Mouse (Mus musculus): ENCODE data around the gene Adgrl1. TPM values are rescaled to one million over a fixed set of nuclear protein-coding genes. Genes with fewer than 3 reads are reported as not detected.
A peak's percentile ranks its signal among the peaks of the same experiment; 100 is the strongest.
"Not testable (repeated sequence)": the region's sequence is repeated elsewhere in the genome, so short reads cannot be mapped to it uniquely, and the experiment has no call there.

The Adgrl1 gene
- polyA plus RNA-seq, 1 experiment from 2014 or later = 13.5 TPM

DNA sequence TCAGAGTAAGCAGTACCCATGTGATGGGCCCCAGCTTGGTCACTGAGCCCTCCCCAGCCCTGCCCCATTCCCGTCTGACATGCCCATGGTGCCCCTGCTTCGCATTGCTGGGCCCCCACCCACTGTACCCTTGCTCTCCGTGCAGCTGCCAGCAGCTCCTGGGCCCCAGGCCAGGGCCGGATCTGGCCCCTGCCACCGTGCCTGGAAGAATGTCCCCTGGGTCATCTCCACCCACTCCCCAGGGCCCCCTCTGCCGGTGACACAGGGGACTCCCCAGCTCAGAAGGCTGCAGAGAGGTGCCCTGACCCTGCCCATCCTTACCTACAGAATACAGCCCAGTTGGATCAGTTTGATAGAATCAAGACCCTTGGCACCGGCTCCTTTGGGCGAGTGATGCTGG is 80.9 kb downstream of the Adgrl1 start:
- H3K4me1 ChIP-seq (ENCODE audit: control insufficient read depth, insufficient read depth, low read length) = peaks cover 39% of the 10 kb centered on the region
- H3K4me2 ChIP-seq = no peak overlapping the region
- no peaks in the 10 kb centered on the region for H3K9me3 ChIP-seq (replicated peaks; ENCODE audit: control insufficient read depth, low read length)
- 74% methylated on average over 8 of the region's 8 CpGs for WGBS (ENCODE audit: insufficient replicate concordance)
- H3K4me3 ChIP-seq (ENCODE audit: low read depth, low read length) = no peak overlapping the region
- no peak for ATAC-seq (replicated peaks; ENCODE audit: insufficient number of reproducible peaks, low FRiP score, low TSS enrichment)
- H3K36me3 ChIP-seq (ENCODE audit: control insufficient read depth, insufficient read depth, low read length) = peaks cover 30% of the 10 kb centered on the region
- no peaks in the 10 kb centered on the region for H3K27me3 ChIP-seq (ENCODE audit: control insufficient read depth, insufficient read depth, low read length)
- peak overlapping the region; percentile 46; the same call in 1 of the 2 replicates for H3K9ac ChIP-seq (ENCODE audit: low read depth, low read length)
- peak overlapping the region; percentile 82 for H3K27ac ChIP-seq (ENCODE audit: low read depth, low read length)

DNA sequence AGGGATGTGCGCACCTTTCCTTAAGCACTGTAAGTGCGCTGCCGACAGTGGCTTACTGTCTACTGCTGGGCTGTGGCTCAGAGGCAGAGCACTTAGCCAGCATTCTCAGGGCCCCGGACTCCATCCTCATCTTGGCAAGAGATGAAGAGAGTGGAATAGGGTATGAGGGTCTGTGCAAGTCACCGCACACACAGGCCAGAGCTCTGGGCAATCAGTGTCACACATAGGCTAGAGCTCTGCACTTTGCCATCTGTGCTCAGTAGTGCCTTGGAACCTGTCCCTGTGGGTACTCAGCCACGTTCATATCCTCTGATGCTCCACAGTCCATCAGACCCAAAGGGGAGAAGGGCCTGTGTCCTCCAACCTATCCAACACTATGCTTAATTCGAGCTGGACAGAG is 81.6 kb downstream of the Adgrl1 start:
- no peak overlapping the region for H3K4me3 ChIP-seq (ENCODE audit: low read depth, low read length)
- H3K4me1 ChIP-seq (ENCODE audit: control insufficient read depth, insufficient read depth, low read length) = peaks cover 39% of the 10 kb centered on the region
- 94% methylated on average over 7 of the region's 7 CpGs for WGBS (ENCODE audit: insufficient replicate concordance)
- peaks cover 33% of the 10 kb centered on the region for H3K36me3 ChIP-seq (ENCODE audit: control insufficient read depth, insufficient read depth, low read length)
- H3K9me3 ChIP-seq (replicated peaks; ENCODE audit: control insufficient read depth, low read length) = no peaks in the 10 kb centered on the region
- ATAC-seq (replicated peaks; ENCODE audit: insufficient number of reproducible peaks, low FRiP score, low TSS enrichment) = no peak
- no peak overlapping the region for H3K9ac ChIP-seq (ENCODE audit: low read depth, low read length)
- H3K27me3 ChIP-seq (ENCODE audit: control insufficient read depth, insufficient read depth, low read length) = no peaks in the 10 kb centered on the region
- no peak overlapping the region for H3K27ac ChIP-seq (ENCODE audit: low read depth, low read length)
- no peak overlapping the region for H3K4me2 ChIP-seq

DNA sequence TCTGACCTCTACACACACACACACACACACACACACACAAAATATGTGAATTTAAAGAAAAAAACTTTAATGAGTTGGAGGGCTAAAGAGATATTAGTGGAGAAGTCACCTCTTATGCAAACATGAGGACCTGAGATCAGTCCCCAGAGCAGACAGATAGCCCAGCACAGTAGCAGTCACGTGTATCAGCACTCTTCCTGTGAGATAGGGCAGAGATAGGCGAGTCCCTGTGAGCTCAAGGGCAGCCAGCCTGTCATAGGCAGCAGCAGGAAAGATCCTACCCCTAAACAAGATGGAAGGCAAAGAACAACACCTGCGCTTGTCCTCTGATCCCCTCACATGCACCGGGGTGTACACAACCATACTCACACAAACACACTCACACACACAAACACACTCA is 82.5 kb downstream of the Adgrl1 start:
- no peak overlapping the region for H3K27ac ChIP-seq (ENCODE audit: low read depth, low read length)
- no peaks in the 10 kb centered on the region for H3K9me3 ChIP-seq (replicated peaks; ENCODE audit: control insufficient read depth, low read length)
- ATAC-seq (replicated peaks; ENCODE audit: insufficient number of reproducible peaks, low FRiP score, low TSS enrichment) = no peak
- no peak overlapping the region for H3K4me2 ChIP-seq
- H3K4me1 ChIP-seq (ENCODE audit: control insufficient read depth, insufficient read depth, low read length) = peaks cover 31% of the 10 kb centered on the region
- peaks cover 42% of the 10 kb centered on the region for H3K36me3 ChIP-seq (ENCODE audit: control insufficient read depth, insufficient read depth, low read length)
- H3K4me3 ChIP-seq (ENCODE audit: low read depth, low read length) = no peak overlapping the region
- H3K27me3 ChIP-seq (ENCODE audit: control insufficient read depth, insufficient read depth, low read length) = no peaks in the 10 kb centered on the region
- H3K9ac ChIP-seq (ENCODE audit: low read depth, low read length) = no peak overlapping the region
- 73% methylated on average over 4 of the region's 4 CpGs for WGBS (ENCODE audit: insufficient replicate concordance)

DNA sequence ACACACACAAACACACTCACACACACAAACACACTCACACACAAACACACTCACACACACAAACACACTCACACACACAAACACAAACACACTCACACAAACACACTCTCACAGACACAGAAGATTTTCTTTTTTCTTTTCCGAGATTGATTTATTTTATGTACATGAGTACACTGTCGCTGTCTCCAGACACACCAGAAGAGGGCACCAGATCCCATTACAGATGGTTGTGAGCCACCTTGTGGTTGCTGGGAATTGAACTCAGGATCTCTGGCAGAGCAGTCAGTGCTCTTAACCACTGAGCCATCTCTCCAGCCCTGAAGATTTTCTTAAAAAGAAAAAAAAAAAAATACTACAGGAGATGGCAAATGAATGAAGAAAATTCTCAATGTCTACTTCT is 83.3 kb downstream of the Adgrl1 start:
- 92% methylated on average over 2 of the region's 2 CpGs for WGBS (ENCODE audit: insufficient replicate concordance)
- peaks cover 25% of the 10 kb centered on the region for H3K4me1 ChIP-seq (ENCODE audit: control insufficient read depth, insufficient read depth, low read length)
- not testable (repeated sequence) for H3K4me2 ChIP-seq; H3K27ac ChIP-seq (ENCODE audit: low read depth, low read length); H3K9ac ChIP-seq (ENCODE audit: low read depth, low read length); H3K9me3 ChIP-seq (replicated peaks; ENCODE audit: control insufficient read depth, low read length); ATAC-seq (replicated peaks; ENCODE audit: insufficient number of reproducible peaks, low FRiP score, low TSS enrichment); H3K4me3 ChIP-seq (ENCODE audit: low read depth, low read length); H3K27me3 ChIP-seq (ENCODE audit: control insufficient read depth, insufficient read depth, low read length)
- peaks cover 44% of the 10 kb centered on the region for H3K36me3 ChIP-seq (ENCODE audit: control insufficient read depth, insufficient read depth, low read length)

DNA sequence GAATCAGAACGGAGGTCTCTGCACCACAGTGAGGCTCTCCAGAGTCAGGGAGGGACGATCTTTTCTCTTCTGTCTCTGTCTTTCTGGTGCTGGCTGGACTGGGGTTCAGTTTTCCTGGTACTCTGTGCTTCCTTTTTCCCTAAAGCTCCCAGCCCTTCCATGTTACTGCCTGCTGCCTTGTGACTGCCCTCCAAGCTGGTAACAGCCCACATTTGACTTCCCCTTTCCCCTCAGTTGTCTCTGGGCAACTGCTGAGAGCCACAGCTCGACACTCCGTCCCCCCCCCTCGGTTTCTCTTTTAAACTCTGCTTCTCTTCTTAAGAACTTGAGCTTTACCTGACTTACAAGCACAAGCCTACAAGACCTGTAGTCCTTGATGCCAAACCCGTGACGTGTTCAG is 89.3 kb downstream of the Adgrl1 start:
- Histone ChIP-seq H3K9me3 (replicated peaks; ENCODE audit: control insufficient read depth, low read length) (no peaks in the 10 kb centered on the region), H3K9ac (ENCODE audit: low read depth, low read length) (no peak overlapping the region), H3K4me1 (ENCODE audit: control insufficient read depth, insufficient read depth, low read length) (no peaks in the 10 kb centered on the region), H3K27ac (ENCODE audit: low read depth, low read length) (no peak overlapping the region), H3K4me2 (no peak overlapping the region), H3K27me3 (ENCODE audit: control insufficient read depth, insufficient read depth, low read length) (no peaks in the 10 kb centered on the region), H3K4me3 (ENCODE audit: low read depth, low read length) (no peak overlapping the region), H3K36me3 (ENCODE audit: control insufficient read depth, insufficient read depth, low read length) (peaks cover 29% of the 10 kb centered on the region)
- WGBS (ENCODE audit: insufficient replicate concordance) = 84% methylated on average over 7 of the region's 7 CpGs
- ATAC-seq (replicated peaks; ENCODE audit: insufficient number of reproducible peaks, low FRiP score, low TSS enrichment) = no peak

DNA sequence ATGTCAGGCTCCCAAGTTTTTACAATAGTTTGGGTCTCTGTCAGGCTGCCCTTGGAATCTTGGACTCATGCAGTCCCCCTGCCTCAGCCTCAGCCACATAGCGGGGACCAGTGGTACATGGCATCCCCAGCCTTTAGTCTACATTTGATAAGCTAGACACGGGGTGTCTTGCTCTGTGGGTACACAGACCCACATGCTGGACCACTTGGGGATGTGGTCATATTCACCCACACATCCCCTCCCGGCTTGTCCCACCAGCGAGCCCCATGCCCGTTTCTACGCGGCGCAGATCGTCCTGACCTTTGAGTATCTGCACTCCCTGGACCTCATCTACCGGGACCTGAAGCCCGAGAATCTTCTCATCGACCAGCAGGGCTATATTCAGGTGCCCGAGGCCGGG is 90.3 kb downstream of the Adgrl1 start:
- Histone ChIP-seq H3K4me2 (no peak overlapping the region), H3K27ac (ENCODE audit: low read depth, low read length) (no peak overlapping the region), H3K27me3 (ENCODE audit: control insufficient read depth, insufficient read depth, low read length) (no peaks in the 10 kb centered on the region), H3K4me3 (ENCODE audit: low read depth, low read length) (no peak overlapping the region), H3K4me1 (ENCODE audit: control insufficient read depth, insufficient read depth, low read length) (no peaks in the 10 kb centered on the region), H3K36me3 (ENCODE audit: control insufficient read depth, insufficient read depth, low read length) (peaks cover 29% of the 10 kb centered on the region), H3K9me3 (replicated peaks; ENCODE audit: control insufficient read depth, low read length) (no peaks in the 10 kb centered on the region), H3K9ac (ENCODE audit: low read depth, low read length) (no peak overlapping the region)
- 90% methylated on average over 14 of the region's 14 CpGs for WGBS (ENCODE audit: insufficient replicate concordance)
- no peak for ATAC-seq (replicated peaks; ENCODE audit: insufficient number of reproducible peaks, low FRiP score, low TSS enrichment)

Small RNA genes lying within 50 kb of the gene (microRNA-seq; reads per million reads assigned to microRNA genes)
- gene Gm44330 (ENCODE audit: borderline number of aligned reads) = not detected
- gene Gm44450 (ENCODE audit: borderline number of aligned reads) = not detected

Other genes starting within 250 kb of the Adgrl1 start
- gene Gipc1, start 247.4 kb upstream of the Adgrl1 start, polyA plus RNA-seq (2014; fragmentation: Nextera tagmentation; extraction: Ambion mirVana) = 171 and 180 TPM in 2 replicates
- gene Ptger1, start 233.4 kb upstream of the Adgrl1 start, polyA plus RNA-seq (2014; fragmentation: Nextera tagmentation; extraction: Ambion mirVana) = 0.13 and 0.63 TPM in 2 replicates
- gene Pkn1, start 200.9 kb upstream of the Adgrl1 start, polyA plus RNA-seq (2014; fragmentation: Nextera tagmentation; extraction: Ambion mirVana) = 17.0 and 21.2 TPM in 2 replicates
- 143 and 150 TPM in 2 replicates for gene Ddx39, start 184.9 kb upstream of the Adgrl1 start, polyA plus RNA-seq (2014; fragmentation: Nextera tagmentation; extraction: Ambion mirVana)
- gene Adgre5, start 158.8 kb upstream of the Adgrl1 start, polyA plus RNA-seq (2014; fragmentation: Nextera tagmentation; extraction: Ambion mirVana) = 17.6 and 18.8 TPM in 2 replicates
- gene Gm10644, start 55.1 kb downstream of the Adgrl1 start, polyA plus RNA-seq (2014; fragmentation: Nextera tagmentation; extraction: Ambion mirVana) = 0.58 and 0.76 TPM in 2 replicates
- 69.4 and 72.2 TPM in 2 replicates for gene Asf1b, start 55.4 kb downstream of the Adgrl1 start, polyA plus RNA-seq (2014; fragmentation: Nextera tagmentation; extraction: Ambion mirVana)
- 136 and 139 TPM in 2 replicates for gene Prkaca, start 72.9 kb downstream of the Adgrl1 start, polyA plus RNA-seq (2014; fragmentation: Nextera tagmentation; extraction: Ambion mirVana)
- 8.1 and 10.1 TPM in 2 replicates for gene Samd1, start 97.6 kb downstream of the Adgrl1 start, polyA plus RNA-seq (2014; fragmentation: Nextera tagmentation; extraction: Ambion mirVana)
- gene 1700067K01Rik, start 101.4 kb downstream of the Adgrl1 start, polyA plus RNA-seq (2014; fragmentation: Nextera tagmentation; extraction: Ambion mirVana) = 0.42 and 0.52 TPM in 2 replicates
- gene 2210011C24Rik, start 112.1 kb downstream of the Adgrl1 start, polyA plus RNA-seq (2014; fragmentation: Nextera tagmentation; extraction: Ambion mirVana) = 0.11 TPM in 1 of 2 replicates, not detected in the other
- 0.57 and 0.77 TPM in 2 replicates for gene Palm3, start 121.4 kb downstream of the Adgrl1 start, polyA plus RNA-seq (2014; fragmentation: Nextera tagmentation; extraction: Ambion mirVana)
- 3.5 and 4.1 TPM in 2 replicates for gene Il27ra, start 142.5 kb downstream of the Adgrl1 start, polyA plus RNA-seq (2014; fragmentation: Nextera tagmentation; extraction: Ambion mirVana)
- not detected in 2 replicates for gene Rln3, start 144.9 kb downstream of the Adgrl1 start, polyA plus RNA-seq (2014; fragmentation: Nextera tagmentation; extraction: Ambion mirVana)
- 1.0 and 1.1 TPM in 2 replicates for gene Gm10643, start 165.0 kb downstream of the Adgrl1 start, polyA plus RNA-seq (2014; fragmentation: Nextera tagmentation; extraction: Ambion mirVana)
- gene Rfx1, start 166.7 kb downstream of the Adgrl1 start, polyA plus RNA-seq (2014; fragmentation: Nextera tagmentation; extraction: Ambion mirVana) = 7.5 and 7.9 TPM in 2 replicates
- gene Dcaf15, start 204.7 kb downstream of the Adgrl1 start, polyA plus RNA-seq (2014; fragmentation: Nextera tagmentation; extraction: Ambion mirVana) = 7.5 and 8.8 TPM in 2 replicates
- gene Podnl1, start 225.9 kb downstream of the Adgrl1 start, polyA plus RNA-seq (2014; fragmentation: Nextera tagmentation; extraction: Ambion mirVana) = 0.14 TPM in 1 of 2 replicates, not detected in the other
- 11.1 and 12.6 TPM in 2 replicates for gene Cc2d1a, start 247.8 kb downstream of the Adgrl1 start, polyA plus RNA-seq (2014; fragmentation: Nextera tagmentation; extraction: Ambion mirVana)
- gene 4930432K21Rik, start 247.9 kb downstream of the Adgrl1 start, polyA plus RNA-seq (2014; fragmentation: Nextera tagmentation; extraction: Ambion mirVana) = 0.44 and 0.59 TPM in 2 replicates

All from heart, embryonic 11.5 days (tissue).